9 mouse cellular contexts compared by ENCODE assay signal in the genomic region with DNA sequence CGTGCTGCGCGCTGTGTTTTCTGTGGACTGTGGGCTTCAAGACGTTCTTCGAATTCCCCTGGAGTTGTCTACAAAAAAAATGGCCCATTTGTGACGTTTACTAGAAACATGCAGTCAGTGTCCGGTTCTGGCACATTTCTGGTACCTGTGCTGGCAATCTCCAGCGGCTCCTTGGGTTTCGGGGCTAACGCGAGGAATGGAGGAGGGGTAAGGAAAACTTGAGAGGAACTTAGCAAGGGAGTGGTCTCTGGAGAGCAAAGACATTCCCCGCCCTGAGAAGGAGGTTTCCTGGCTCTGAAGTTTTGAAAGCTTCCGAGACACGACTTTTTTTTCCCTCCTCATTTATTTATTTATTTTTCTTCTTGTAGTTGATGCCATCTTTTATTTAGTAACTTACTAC. TPM values are rescaled to one million over a fixed set of nuclear protein-coding genes. Genes with fewer than 3 reads are reported as not detected.
DNase-seq lines count a peak whose midpoint lies in the region; ATAC-seq and TF ChIP-seq lines count a peak whose summit lies in the region.
"Had no signal": no experiment of that assay in that cellular context is flagged by ENCODE, and none has a peak within 500 bp of the region (broad histone marks: within the 10 kb centered on the region; RNA-seq: fewer than 3 reads in every experiment).

No protein-coding gene starts in this region.

- peak overlapping the region; percentile 77 for H3K4me3 ChIP-seq in layer of hippocampus, adult 2 months
- H3K4me3 ChIP-seq in embryonic facial prominence, embryonic 13.5 days, result peak overlapping the region; percentile 73
- H3K4me3 ChIP-seq in limb, embryonic 10.5 days, result peak overlapping the region; percentile 90
- H3K4me3 ChIP-seq in neural tube, embryonic 14.5 days (ENCODE audit: low read depth, low read length), result peak overlapping the region; percentile 81

- peak overlapping the region; percentile 77 for H3K27ac ChIP-seq in layer of hippocampus, adult 2 months
- H3K27ac ChIP-seq in embryonic facial prominence, embryonic 13.5 days, result peak overlapping the region; percentile 98
- peak overlapping the region; percentile 98 for H3K27ac ChIP-seq in limb, embryonic 10.5 days
- H3K27ac ChIP-seq in neural tube, embryonic 14.5 days (ENCODE audit: low read depth, low read length), result peak overlapping the region; percentile 53; the same call in 1 of the 2 replicates

- TF ChIP-seq CTCF in layer of hippocampus, adult 2 months (conservative IDR thresholded peaks at IDR 0.05), result no peak

- peak; percentile 8; the same call in 1 of the 2 replicates for ATAC-seq in embryonic facial prominence, embryonic 13.5 days (ENCODE audit: insufficient number of reproducible peaks, insufficient read depth, low FRiP score, low TSS enrichment, low read depth)
- ATAC-seq in neural tube, embryonic 14.5 days (ENCODE audit: low read depth), result peak; percentile 16; the same call in 1 of the 2 replicates

- no peaks in the 10 kb centered on the region for H3K27me3 ChIP-seq in embryonic facial prominence, embryonic 13.5 days
- H3K27me3 ChIP-seq in limb, embryonic 10.5 days (ENCODE audit: low read depth, poor library complexity, severe bottlenecking), result peaks cover 5% of the 10 kb centered on the region; the same call in 1 of the 2 replicates
- H3K27me3 ChIP-seq in neural tube, embryonic 14.5 days (ENCODE audit: control insufficient read depth, insufficient read depth, low read length), result no peaks in the 10 kb centered on the region

- no peaks in the 10 kb centered on the region for H3K9me3 ChIP-seq in embryonic facial prominence, embryonic 13.5 days
- no peaks in the 10 kb centered on the region for H3K9me3 ChIP-seq in limb, embryonic 10.5 days (replicated peaks)
- no peaks in the 10 kb centered on the region for H3K9me3 ChIP-seq in neural tube, embryonic 14.5 days (ENCODE audit: control insufficient read depth, low read length)
- H3K9me3 ChIP-seq: megakaryocyte, embryonic 14.5 days had no signal

- intact Hi-C loops in left cerebral cortex, postnatal 14 days (cut with DNase I), result loop anchor here (10.0 kb wide), 1 partner anchor 261 kb away; no protein-coding TSS in a partner anchor

- H3K9ac ChIP-seq in embryonic facial prominence, embryonic 13.5 days, result peak overlapping the region; percentile 91
- H3K9ac ChIP-seq in neural tube, embryonic 14.5 days (replicated peaks; ENCODE audit: low read depth, low read length), result peak overlapping the region; percentile 78

- H3K36me3 ChIP-seq in embryonic facial prominence, embryonic 13.5 days, result no peaks in the 10 kb centered on the region
- no peaks in the 10 kb centered on the region for H3K36me3 ChIP-seq in limb, embryonic 10.5 days
- H3K36me3 ChIP-seq in neural tube, embryonic 14.5 days (ENCODE audit: control insufficient read depth, insufficient read depth, low read length), result no peaks in the 10 kb centered on the region

- peaks cover 17% of the 10 kb centered on the region for H3K4me1 ChIP-seq in embryonic facial prominence, embryonic 13.5 days
- peaks cover 17% of the 10 kb centered on the region for H3K4me1 ChIP-seq in limb, embryonic 10.5 days
- H3K4me1 ChIP-seq in neural tube, embryonic 14.5 days (ENCODE audit: control insufficient read depth, insufficient read depth, low read length), result peaks cover 11% of the 10 kb centered on the region

- no peak for DNase-seq in layer of hippocampus, adult 2 months (ENCODE audit: low spot score in 2 of 2)
- DNase-seq in layer of hippocampus, postnatal 10 days (ENCODE audit: low spot score in 2 of 2), result no peak
- no peak for DNase-seq in limb, embryonic 10.5 days (ENCODE audit: low spot score)
- DNase-seq in cerebellum, adult 9-11 months, result no peak
- DNase-seq in left cerebral cortex, postnatal 14 days (ENCODE audit: low spot score in 2 of 2), result no peak
- DNase-seq in retina, postnatal 1 day, result no peak

- peak overlapping the region; percentile 70 for H3K4me2 ChIP-seq in embryonic facial prominence, embryonic 13.5 days
- peak overlapping the region; percentile 86 for H3K4me2 ChIP-seq in neural tube, embryonic 14.5 days (ENCODE audit: low read depth, low read length)

- under 1% methylated on average over 14 of the region's 14 CpGs for WGBS in embryonic facial prominence, embryonic 13.5 days
- WGBS in limb, embryonic 10.5 days, result 0% methylated on average over 14 of the region's 14 CpGs
- WGBS in neural tube, embryonic 14.5 days, result 0% methylated on average over 14 of the region's 14 CpGs

RNA-seq across cellular contexts. Expression of a gene that starts 0.4 kb away (rescaled TPM):
- total RNA-seq in layer of hippocampus, adult 2 months (2021), result 1 to 10 TPM; 7.0 to 9.0 TPM
- total RNA-seq in layer of hippocampus, postnatal 10 days (2021), result 1 to 10 TPM; 6.4 to 6.9 TPM
- 37.3 and 39.7 TPM in 2 replicates for polyA plus RNA-seq in embryonic facial prominence, embryonic 13.5 days (2015; fragmentation: Nextera tagmentation; extraction: Ambion mirVana)
- polyA plus RNA-seq in limb, embryonic 10.5 days (2016; fragmentation: Nextera tagmentation; extraction: Ambion mirVana), result 14.0 and 19.6 TPM in 2 replicates
- 14.4 and 15.9 TPM in 2 replicates for polyA plus RNA-seq in neural tube, embryonic 14.5 days (2014; fragmentation: Nextera tagmentation; extraction: Ambion mirVana)
- 1 to 10 TPM; 2.7 to 3.2 TPM for total RNA-seq in left cerebral cortex, postnatal 14 days (2021)
